Mouse (Mus musculus): Measurements from ENCODE around the gene Olfr1299.

Gene Olfr1299

GRCm38 (mm10) chr2:111661119-111661518 lies at the start of gene Olfr1299:
Gene Olfr1299 (plus strand): TSS chr2:111661419.
- no peak for DNase-seq (ENCODE audit: extremely low spot score)

GRCm38 (mm10) chr2:111626397-111626796 lies 34.8 kb upstream of the Olfr1299 start, which contains the start of gene Olfr1297:
Gene Olfr1297 (minus strand): TSS chr2:111626497.
- DNase-seq (ENCODE audit: extremely low spot score), result no peak

- no peak for DNase-seq (ENCODE audit: extremely low spot score)
Measured at GRCm38 (mm10) chr2:111649101-111649500, 12.1 kb upstream of the Olfr1299 start, which contains the start of gene Olfr1298. Gene Olfr1298 (minus strand): TSS chr2:111649201.
